Mouse (Mus musculus) gastrocnemius, adult 2 months (tissue): ENCODE data around the gene Pik3ca. TPM values are rescaled to one million over a fixed set of nuclear protein-coding genes. Genes with fewer than 3 reads are reported as not detected.

Experiments used
- DNase-seq: peaks from one replicate; pipeline ENCODE4 v3.0.0; 2022
- H3K27ac ChIP-seq: fragments of 200-600 bp; 2 replicates; pipeline ENCODE4 v1.8.1; 2022; ENCODE audit warnings: mild to moderate bottlenecking
- H3K4me3 ChIP-seq: fragments of 200-600 bp; 2 replicates; pipeline ENCODE4 v1.8.1; 2022; ENCODE audit warnings: mild to moderate bottlenecking, moderate library complexity
- CTCF ChIP-seq: fragments of 200-600 bp; IDR thresholded peaks from 2 replicates; pipeline ENCODE4 v1.8.1; 2022; ENCODE audit warnings: antibody characterized with exemption, mild to moderate bottlenecking, moderate library complexity
- intact Hi-C: fragments of 180-260 bp; cut with DNase I; formaldehyde crosslinking; loops from one replicate; pipeline ENCODE4 v1.15.1; 2025
- total RNA-seq, 2 experiments: library from RNA; stranded (reverse); gene quantifications; 2 replicates each; pipeline ENCODE4 v1.2.3; 2021

The Pik3ca gene
- total RNA-seq, 2 experiments from 2014 or later = 40.1 to 63.3 TPM

GRCm38 (mm10) chr3:32495856-32496710 lies 98.6 kb downstream of the Pik3ca start:
- Histone ChIP-seq H3K27ac (no peak overlapping the region), H3K4me3 (no peak overlapping the region)
- no peak for DNase-seq
- intact Hi-C loops = no loop called here
- TF ChIP-seq CTCF = no peak

GRCm38 (mm10) chr3:32496711-32497070 lies 99.2 kb downstream of the Pik3ca start:
- no peak overlapping the region for H3K4me3 ChIP-seq
- TF ChIP-seq CTCF = no peak
- H3K27ac ChIP-seq = no peak overlapping the region
- DNase-seq = no peak
- intact Hi-C loops = no loop called here

DNA sequence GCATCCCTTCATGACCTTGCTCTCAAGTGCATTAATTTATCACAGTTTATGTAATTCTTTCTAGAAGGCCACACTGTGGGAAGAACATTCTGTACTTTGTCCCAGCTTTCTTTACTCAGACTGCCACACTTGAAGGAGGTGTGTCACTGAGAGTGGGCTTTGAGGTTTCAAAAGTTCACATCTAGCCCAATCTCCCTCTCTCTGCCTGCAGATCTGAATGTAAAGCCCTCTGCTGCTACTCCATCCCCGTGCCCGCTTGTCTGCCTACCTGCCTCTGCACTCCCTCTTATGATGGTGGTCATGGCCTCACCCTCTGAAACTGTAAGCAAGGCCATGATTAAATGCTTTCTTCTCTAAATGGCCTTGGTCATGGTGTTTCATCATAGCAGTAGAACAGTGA lies 102.9 kb downstream of the Pik3ca start:
- DNase-seq = no peak
- intact Hi-C loops = no loop called here
- Histone ChIP-seq H3K4me3 (no peak overlapping the region), H3K27ac (no peak overlapping the region)
- TF ChIP-seq CTCF = no peak

- no peak overlapping the region for H3K27ac ChIP-seq
- intact Hi-C loops = loop anchor here (5.0 kb wide), 1 partner anchor 39 kb away; no protein-coding TSS in a partner anchor
- TF ChIP-seq CTCF = no peak
These were observed 108.4 kb downstream of the Pik3ca start for GRCm38 (mm10) chr3:32505841-32506240.

DNA sequence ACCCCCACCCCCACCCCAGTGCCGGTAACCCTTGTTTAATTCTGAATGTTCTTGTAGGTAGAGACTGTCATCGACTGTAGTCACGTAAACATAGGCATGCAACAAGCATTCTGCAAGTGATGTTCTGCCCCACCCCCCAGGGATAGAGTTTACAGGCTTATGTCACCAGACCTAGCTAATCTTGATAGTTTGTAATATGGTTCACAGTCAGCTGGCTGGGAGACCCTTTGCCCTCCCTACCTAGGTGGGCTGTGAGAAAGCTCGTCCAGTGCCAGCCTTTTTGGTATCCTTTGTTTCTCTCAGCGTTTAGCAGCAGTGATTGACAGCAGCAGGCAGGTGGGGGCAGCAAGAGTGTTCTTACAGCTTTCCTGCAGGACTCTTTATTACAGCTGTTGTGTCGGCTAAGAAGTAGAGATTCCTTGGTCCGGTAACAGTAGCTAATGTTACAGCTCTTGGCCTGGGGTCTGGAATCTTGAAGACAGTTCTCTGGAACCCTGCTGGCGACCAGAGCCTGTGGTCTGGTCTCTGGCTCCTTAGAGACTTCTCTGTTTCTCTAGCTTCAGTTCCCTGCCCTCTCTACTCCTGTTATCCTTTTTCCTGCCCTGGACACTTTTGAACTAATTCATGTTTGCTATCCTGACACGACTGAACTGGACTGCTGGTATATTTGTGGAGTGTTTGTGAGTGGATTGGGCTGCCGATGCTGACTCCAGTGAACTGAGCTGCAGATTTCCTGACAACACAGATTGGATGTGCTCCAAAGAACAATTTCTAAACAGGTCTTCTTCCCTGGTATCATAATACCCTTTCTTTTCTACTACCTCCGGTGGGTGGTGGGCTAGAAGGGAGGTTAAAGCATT lies 109.1 kb downstream of the Pik3ca start:
- TF ChIP-seq CTCF = no peak
- no peak overlapping the region for H3K4me3 ChIP-seq
- intact Hi-C loops = loop anchor here (5.0 kb wide), 1 partner anchor 39 kb away; no protein-coding TSS in a partner anchor
- DNase-seq = no peak
- H3K27ac ChIP-seq = no peak overlapping the region

More at GRCm38 (mm10) chr3:32505841-32506240, 108.4 kb downstream of the Pik3ca start:
- no peak overlapping the region for H3K4me3 ChIP-seq
- no peak for DNase-seq

DNA sequence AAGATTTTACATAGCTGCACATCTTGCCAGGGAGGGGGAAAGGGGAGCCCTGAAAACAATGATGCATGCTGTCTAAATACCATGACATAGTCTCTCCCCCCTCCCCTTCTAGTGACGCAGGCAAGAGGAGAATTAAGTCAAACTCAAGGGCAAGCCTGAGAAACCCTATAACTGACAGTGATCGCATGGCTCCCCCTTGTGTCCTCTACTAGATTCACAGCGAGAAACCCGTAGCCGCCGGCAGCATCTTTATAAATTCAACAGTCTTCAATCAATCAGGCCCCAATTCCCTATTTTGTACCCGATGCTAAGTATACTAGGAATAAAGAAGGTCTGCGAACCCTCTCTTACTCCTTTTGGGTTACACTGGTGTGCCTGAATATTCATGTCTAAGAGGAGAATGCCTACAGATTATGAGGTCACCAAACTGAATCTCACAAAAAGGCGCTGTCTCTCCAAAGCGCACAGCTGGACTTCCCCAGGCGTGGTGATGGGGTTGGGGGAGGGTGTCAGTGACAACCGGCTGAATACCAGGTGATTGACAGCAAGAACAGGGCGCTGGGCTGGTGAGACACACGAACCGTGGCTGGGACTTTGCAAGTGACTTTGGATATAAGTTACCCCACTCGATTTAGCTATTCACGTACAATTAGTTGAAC lies 111.3 kb downstream of the Pik3ca start:
- intact Hi-C loops = loop anchor here (5.0 kb wide), 1 partner anchor 41 kb away; no protein-coding TSS in a partner anchor
- peak; percentile 96 for TF ChIP-seq CTCF
- Histone ChIP-seq H3K27ac (peak overlapping the region; percentile 70), H3K4me3 (peak overlapping the region; percentile 44)
- peak; percentile 68 for DNase-seq

GRCm38 (mm10) chr3:32509496-32510374 lies 112.3 kb downstream of the Pik3ca start, which contains the start of gene Zfp639:
Gene Zfp639, plus strand, starts transcription at chr3:32510259.
- Histone ChIP-seq H3K4me3 (peak within 1 kb of the TSS; percentile 97), H3K27ac (peak within 1 kb of the TSS; percentile 97)
- intact Hi-C loops = loop anchor here (1.0 to 5.0 kb wide), 5 partner anchors 19 to 176 kb away; partner anchors contain the start of genes Mfn1 and Pik3ca
- TF ChIP-seq CTCF = no peak
- DNase-seq = no peak

DNA sequence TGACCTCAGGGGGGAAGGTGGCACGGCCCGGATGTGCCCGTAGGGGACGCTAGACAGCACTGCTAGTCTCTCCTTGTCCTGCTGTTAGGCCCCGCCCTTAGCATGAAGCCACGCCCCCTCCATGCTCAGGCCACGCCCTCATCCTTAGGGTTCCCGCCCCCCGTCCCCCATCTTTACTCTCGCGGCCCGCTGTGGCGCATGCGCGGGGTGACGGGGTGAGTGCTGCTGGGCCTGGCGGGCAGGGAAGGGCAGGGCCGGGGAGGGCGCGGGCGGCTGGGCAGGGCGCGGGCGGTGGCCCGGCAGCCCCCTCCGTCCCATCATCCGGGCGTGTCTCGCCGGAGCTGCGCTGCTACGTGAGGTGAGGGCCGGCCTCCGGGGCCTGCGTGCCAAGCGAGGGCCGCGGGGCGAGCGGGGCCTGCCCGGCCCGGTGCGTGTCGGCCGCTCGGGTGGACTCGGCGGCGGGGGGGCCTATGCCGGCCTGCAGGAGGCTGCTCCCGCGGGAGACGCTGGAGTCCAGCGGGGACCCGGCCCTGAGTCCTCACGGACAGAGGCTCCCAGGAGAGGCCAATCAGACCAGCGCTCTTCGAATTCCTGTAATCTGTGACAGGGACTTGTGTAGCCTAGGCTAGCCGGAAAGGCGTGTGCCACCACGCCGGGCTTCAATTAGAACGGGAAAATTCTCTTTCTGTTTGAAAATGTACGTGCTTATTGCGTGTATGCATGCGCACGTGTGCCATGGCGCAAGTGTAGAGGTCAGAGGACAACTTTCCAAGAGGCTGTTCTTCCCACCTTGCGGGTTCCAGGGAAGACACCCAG lies 113.1 kb downstream of the Pik3ca start:
- H3K4me3 ChIP-seq = peak overlapping the region; percentile 97
- H3K27ac ChIP-seq = peak overlapping the region; percentile 97
- intact Hi-C loops = loop anchor here (1.0 to 5.0 kb wide), 4 partner anchors 18 to 177 kb away; partner anchors contain the start of genes Mfn1 and Pik3ca
- peak; percentile 91 for TF ChIP-seq CTCF
- peak; percentile 98 for DNase-seq

GRCm38 (mm10) chr3:32511191-32511550 lies 113.7 kb downstream of the Pik3ca start:
- H3K4me3 ChIP-seq = peak overlapping the region; percentile 97
- no peak for TF ChIP-seq CTCF
- H3K27ac ChIP-seq = peak overlapping the region; percentile 97
- intact Hi-C loops = loop anchor here (2.0 to 5.0 kb wide), 3 partner anchors 18 to 114 kb away; partner anchors contain the start of genes Mfn1 and Pik3ca
- no peak for DNase-seq

- intact Hi-C loops = loop anchor here (5.0 kb wide), 1 partner anchor 115 kb away; the partner anchor contains the start of gene Pik3ca
These were observed 115.3 kb downstream of the Pik3ca start for GRCm38 (mm10) chr3:32512686-32513284.

More at GRCm38 (mm10) chr3:32512686-32513284, 115.3 kb downstream of the Pik3ca start:
- Histone ChIP-seq H3K27ac (no peak overlapping the region), H3K4me3 (no peak overlapping the region)
- no peak for DNase-seq
- TF ChIP-seq CTCF = no peak
